Mouse (Mus musculus) olfactory bulb, adult 2 months (tissue): ENCODE data around the gene Scgb3a1. TPM values are rescaled to one million over a fixed set of nuclear protein-coding genes. Genes with fewer than 3 reads are reported as not detected.

ENCODE experiments used
- H3K27ac ChIP-seq: fragments of 200-500 bp; 2 replicates; pipeline ENCODE4 v1.5.1; 2012; ENCODE audit warnings: low read depth, low read length; ENCODE audit not compliant: insufficient read depth
- H3K4me1 ChIP-seq: fragments of 200-500 bp; 2 replicates; pipeline ENCODE4 v1.6.1; 2012; ENCODE audit warnings: low read length; ENCODE audit not compliant: control insufficient read depth, insufficient read depth
- H3K4me3 ChIP-seq: fragments of 200-500 bp; 2 replicates; pipeline ENCODE4 v1.5.1; 2012; ENCODE audit warnings: mild to moderate bottlenecking, low read depth, low read length, moderate library complexity; ENCODE audit not compliant: insufficient read depth
- CTCF ChIP-seq: fragments of 200-500 bp; IDR thresholded peaks from 2 replicates; pipeline ENCODE4 v1.5.1; 2012; ENCODE audit warnings: low read depth, mild to moderate bottlenecking, low read length, moderate library complexity; ENCODE audit not compliant: insufficient read depth
- POLR2A ChIP-seq: fragments of 200-500 bp; IDR thresholded peaks from 2 replicates; pipeline ENCODE4 v1.6.1; 2012; ENCODE audit warnings: mild to moderate bottlenecking, low read depth, low read length, moderate library complexity; ENCODE audit not compliant: insufficient read depth
- WGBS: fragments of 180-500 bp; shearing (Covaris S2); methylation state at CpG from one replicate; pipeline ENCODE4 v1.1.7; 2018; 5-methylcytosine and 5-hydroxymethylcytosine counted together
- polyA plus RNA-seq: library from polyadenylated mRNA; stranded (reverse); fragments of >200 nt; gene quantifications from 2 replicates; pipeline ENCODE4 v1.2.4, GENCODE M21; 2012; ENCODE audit warnings: low replicate concordance; ENCODE audit not compliant: missing spikeins, insufficient read depth, insufficient read length

Scgb3a1 gene
- polyA plus RNA-seq, 1 experiment = not detected

DNA sequence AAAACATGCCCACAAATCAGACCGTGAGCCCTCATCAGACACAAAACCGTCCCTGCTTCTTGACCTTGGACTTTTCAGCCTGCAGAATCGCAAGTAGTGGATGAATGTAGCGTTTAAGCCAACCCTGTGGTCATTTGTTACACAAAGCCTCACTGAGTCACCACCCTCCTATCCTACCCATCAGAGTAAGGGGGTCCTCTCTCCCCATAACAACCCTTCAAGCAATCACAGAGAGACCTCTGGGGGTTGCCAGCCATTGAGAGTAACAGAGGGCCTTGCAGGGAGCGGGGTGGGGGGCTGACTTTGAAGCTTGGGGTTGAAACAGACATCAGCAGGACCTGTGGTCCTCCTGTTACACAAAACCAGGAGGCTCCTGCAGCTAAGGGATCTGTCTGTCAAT, 8.8 kb upstream of the Scgb3a1 start:
- H3K4me3 ChIP-seq = no peak overlapping the region
- TF ChIP-seq POLR2A (no peak), CTCF (no peak)
- peaks cover 21% of the 10 kb centered on the region for H3K4me1 ChIP-seq
- 96% methylated on average over 5 of the region's 5 CpGs for WGBS
- no peak overlapping the region for H3K27ac ChIP-seq

DNA sequence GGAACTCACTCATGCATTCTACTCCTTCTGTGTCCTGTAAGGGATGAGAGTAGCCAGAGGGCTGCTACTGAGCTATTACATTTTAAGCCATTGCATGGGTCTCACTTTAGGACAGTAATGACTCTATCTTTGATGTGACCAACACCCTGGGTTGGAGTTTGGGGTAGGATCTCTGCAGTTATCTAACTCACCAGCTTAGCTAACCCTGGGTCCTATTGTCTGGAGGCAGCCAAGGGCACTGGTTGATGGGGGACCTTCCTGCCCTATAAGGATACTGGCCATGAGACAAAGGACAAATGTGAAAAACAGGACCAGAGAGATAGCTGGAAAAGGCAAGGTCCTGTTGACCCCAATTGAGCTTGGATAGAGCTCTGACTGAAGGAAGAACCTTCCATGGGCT, 7.9 kb upstream of the Scgb3a1 start:
- Histone ChIP-seq H3K4me3 (no peak overlapping the region), H3K27ac (no peak overlapping the region), H3K4me1 (peaks cover 20% of the 10 kb centered on the region)
- no peak for TF ChIP-seq CTCF
- TF ChIP-seq POLR2A = no peak

DNA sequence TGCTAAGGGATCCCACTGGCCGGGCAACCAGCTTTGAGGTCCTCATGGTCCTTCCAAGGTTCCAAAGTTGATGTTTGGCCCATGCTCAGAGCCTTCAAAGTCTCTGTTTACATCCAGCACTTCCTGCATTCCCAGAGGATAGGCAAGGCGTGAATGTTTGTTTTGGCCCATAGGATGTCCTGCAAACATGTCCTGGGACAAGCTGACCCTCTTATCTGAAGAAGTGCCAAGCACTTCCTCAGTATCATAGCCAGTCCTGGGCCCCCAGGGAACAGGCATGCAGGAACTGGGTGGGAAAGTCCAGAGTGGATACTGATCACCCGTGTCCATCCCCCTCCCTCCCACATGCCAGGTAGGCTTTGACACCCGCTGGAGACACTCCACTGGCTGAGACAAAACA, 5.3 kb upstream of the Scgb3a1 start:
- 86% methylated on average over 4 of the region's 4 CpGs for WGBS
- H3K4me1 ChIP-seq = peaks cover 2% of the 10 kb centered on the region

DNA sequence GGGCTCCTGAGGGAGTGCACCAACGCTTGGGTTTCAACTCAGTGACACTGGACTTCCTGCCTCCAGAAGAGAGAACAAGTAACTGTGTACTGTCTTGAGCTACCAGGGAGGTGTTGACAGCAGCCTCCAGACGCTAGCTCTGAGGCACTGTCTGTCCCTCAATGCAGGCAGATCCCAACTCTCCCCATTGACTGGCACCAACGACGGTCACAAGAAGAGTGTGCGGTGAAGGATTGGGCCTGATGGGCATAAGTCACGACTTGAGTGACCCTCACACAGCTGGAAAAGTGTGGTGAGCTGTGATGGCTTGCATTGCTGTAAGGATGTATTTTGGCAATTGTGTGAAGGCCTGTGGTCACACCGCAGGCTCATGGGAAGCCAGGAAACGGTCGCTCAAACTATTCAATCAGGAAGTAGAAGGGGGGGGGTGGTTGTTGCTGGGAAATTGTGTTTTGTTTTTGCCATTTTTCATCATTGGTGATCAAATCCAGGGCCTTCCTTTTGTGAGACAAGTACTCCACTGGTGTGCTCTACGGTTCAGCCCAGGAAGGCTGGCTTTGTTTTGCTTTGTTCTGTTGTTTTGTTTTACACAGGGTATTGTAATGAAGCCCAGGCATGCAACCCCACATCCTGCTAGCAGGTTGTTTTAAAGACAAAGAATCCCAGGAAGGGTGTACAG, 4.5 kb upstream of the Scgb3a1 start:
- Histone ChIP-seq H3K27ac (peak overlapping the region; percentile 30; the same call in 1 of the 2 replicates), H3K4me1 (no peaks in the 10 kb centered on the region), H3K4me3 (no peak overlapping the region)
- TF ChIP-seq CTCF = no peak
- 76% methylated on average over 10 of the region's 10 CpGs for WGBS

More for the DNA sequence above, 5.3 kb upstream of the Scgb3a1 start:
- no peak overlapping the region for H3K4me3 ChIP-seq
- H3K27ac ChIP-seq = no peak overlapping the region
- no peak for TF ChIP-seq CTCF
- TF ChIP-seq POLR2A = no peak

DNA sequence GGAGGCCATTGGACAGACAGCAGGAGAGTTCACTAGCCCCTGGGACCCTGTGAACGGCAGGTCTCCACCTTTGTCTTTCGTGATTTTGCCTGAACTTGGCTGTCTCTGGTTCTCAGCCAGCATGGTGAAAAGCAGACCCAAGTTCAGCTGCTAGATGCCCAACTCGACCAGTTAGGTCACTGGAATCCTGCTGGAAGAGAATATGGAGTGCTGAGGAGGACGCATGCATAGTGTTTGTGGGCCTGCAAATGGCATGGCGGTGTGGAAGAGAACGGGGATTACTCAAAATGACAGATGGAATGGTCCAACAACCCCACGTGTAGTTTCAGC, 4.0 kb upstream of the Scgb3a1 start:
- 73% methylated on average over 7 of the region's 7 CpGs for WGBS
- H3K4me3 ChIP-seq = no peak overlapping the region
- no peaks in the 10 kb centered on the region for H3K4me1 ChIP-seq
- no peak for TF ChIP-seq POLR2A
- no peak for TF ChIP-seq CTCF
- H3K27ac ChIP-seq = no peak overlapping the region

DNA sequence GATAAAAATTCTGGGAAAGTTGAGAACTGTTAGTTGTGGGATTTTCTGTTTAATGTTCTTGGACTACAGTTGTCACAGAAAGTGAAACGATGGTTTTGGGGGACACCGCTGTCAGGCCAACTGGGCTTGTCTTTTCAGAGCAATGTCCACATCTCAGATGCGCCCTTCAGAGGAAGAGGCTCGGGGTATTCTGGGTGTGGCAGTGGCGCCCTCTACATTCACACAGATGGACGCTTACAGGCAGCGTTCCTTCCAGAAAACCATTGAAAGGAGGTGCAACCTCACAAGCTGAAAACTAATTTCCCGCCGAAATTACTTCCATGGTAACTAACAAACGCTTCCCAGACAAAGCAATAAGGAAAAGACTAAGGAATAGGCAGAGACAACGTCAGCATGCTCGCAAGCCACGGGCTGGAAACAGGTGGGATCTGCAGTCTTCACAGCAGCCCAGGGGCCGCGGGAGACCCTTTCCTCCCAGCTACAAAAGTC, 1.1 kb upstream of the Scgb3a1 start:
- no peak for TF ChIP-seq POLR2A
- Histone ChIP-seq H3K4me3 (no peak overlapping the region), H3K27ac (no peak overlapping the region), H3K4me1 (no peaks in the 10 kb centered on the region)
- WGBS = 50% methylated on average over 15 of the region's 15 CpGs

DNA sequence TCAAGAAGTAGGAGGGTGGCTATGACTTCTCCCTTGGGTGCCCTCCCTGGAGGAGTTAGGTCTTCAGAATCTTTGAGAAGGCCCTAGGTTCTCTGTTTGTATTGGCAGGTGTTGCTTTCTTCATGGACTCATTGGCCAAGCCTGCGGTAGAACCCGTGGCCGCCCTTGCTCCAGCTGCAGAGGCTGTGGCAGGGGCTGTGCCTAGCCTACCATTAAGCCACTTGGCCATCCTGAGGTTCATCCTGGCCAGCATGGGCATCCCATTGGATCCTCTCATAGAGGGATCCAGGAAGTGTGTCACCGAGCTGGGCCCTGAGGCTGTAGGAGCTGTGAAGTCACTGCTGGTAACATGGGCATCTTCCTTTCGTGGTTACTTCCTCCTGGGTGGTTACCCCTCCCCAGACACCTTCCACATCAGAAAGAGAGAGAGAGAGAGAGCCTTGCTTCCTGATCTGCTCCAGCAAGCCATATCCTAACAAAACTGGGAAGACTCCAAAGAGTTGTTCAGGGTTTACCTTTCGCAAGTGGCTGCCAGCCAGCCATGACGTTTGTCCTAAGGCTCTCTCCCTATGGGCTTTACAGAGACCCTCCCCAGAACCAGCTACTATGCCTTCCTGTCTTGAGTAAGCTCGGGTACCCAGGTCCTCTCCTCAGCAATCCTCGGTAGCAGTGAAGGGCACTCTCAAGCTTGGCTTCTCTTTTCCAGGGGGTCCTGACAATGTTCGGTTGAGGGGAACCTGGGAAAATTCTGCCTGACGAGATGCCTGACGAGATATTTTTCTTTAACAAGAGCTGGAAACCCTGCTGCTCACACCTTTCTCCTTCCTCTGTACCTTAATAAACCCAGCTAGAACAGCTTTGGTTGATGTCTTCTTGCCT, 1.1 kb downstream of the Scgb3a1 start:
- Histone ChIP-seq H3K4me3 (no peak overlapping the region), H3K27ac (no peak overlapping the region), H3K4me1 (no peaks in the 10 kb centered on the region)
- 76% methylated on average over 12 of the region's 12 CpGs for WGBS
- TF ChIP-seq CTCF (no peak), POLR2A (no peak)

DNA sequence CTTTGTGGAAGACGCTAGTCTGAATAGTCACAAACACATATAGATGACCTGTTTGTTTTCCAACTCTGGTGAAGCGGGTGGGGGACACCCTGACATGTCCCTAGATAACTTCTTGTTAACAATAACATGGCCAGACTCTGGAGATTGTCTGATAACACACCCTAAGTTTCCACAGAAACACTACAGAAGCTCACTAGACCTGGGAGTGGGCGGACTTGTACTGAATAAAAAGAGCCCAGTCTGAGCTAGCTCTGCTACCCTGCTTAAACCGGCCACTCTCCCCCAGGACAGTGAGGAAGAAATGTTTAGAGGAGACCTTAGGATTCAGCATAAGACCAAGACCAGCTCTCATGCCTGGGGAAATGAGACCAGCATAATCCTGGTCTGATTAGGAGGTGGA, 2.1 kb downstream of the Scgb3a1 start:
- 72% methylated on average over 4 of the region's 4 CpGs for WGBS
- H3K4me3 ChIP-seq = no peak overlapping the region
- TF ChIP-seq POLR2A = no peak
- TF ChIP-seq CTCF = no peak
- no peaks in the 10 kb centered on the region for H3K4me1 ChIP-seq
- no peak overlapping the region for H3K27ac ChIP-seq

DNA sequence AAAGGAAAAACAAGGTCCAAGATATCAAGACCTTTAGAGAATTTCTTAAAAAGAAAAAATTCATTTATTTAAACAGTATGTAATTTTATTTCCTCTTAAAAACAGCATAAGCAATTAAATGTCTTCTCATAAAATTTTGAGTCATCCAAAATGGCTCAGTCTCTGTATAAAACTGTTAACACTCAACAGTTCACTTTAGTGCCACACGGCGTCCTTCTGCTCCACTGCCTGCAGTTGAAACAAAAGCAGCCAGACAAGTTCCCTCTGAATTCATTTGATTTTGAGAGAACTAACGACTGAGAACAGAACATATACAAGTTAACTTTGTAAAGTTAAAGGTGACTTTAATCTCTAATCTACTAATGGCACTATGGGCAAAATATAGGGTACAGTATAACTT, 10.0 kb downstream of the Scgb3a1 start:
- TF ChIP-seq CTCF = no peak
- TF ChIP-seq POLR2A = no peak
- 31% methylated on average over 3 of the region's 3 CpGs for WGBS
- Histone ChIP-seq H3K4me1 (no peaks in the 10 kb centered on the region), H3K27ac (no peak overlapping the region), H3K4me3 (no peak overlapping the region)
